Mouse (Mus musculus) heart, adult 18-20 months (tissue): Measurements from ENCODE around the gene Gramd1b. TPM values are rescaled to one million over a fixed set of nuclear protein-coding genes. Genes with fewer than 3 reads are reported as not detected.

Source experiments
- DNase-seq, 2 experiments: peaks; one replicate each; pipeline ENCODE4 v3.0.0; 2021 to 2022; ENCODE audit warnings: mixed read lengths in 1 of 2
- total RNA-seq, 2 experiments: library from RNA; stranded (reverse); gene quantifications; 2 replicates each; pipeline ENCODE4 v1.2.3; 2021

Gramd1b gene
- total RNA-seq, 2 experiments from 2014 or later: 14.7 to 16.7 TPM

- no peak for DNase-seq
Observed at GRCm38 (mm10) chr9:40334617-40335016, 196.6 kb downstream of the Gramd1b start.

DNA sequence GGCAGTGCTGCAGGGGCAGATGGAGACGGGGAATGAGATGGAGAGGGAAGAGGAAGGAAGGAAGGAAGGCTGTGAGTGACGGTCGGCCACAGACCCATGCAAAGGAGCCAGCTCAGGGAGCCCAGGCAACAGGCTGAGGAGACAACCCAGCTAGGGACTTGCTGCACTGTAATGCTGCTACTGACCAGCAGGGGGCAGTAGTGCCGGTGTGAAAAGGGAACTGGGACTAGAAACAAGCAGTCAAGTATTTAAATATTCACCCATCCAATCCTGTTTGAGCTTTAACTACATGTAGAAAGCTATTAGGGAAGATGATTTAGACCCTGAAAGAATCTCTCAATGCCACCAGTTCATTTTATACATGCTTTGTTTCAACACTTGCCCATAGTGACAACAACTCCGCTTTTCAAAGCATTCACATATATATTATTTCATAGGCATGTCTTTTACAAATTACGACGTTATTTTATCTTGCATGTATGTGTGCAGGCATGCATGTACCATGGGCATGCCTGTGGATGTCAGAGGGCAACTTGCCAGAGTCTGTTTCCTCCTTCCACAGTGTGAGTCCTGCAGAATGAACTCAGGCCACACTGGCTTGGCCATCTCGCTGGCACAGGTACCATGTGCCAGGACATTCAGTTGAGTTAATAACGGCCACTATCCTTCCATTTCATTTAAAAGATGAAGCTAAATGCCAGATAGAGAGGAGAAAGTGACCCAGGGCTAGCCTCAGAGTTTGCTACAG lies 197.4 kb downstream of the Gramd1b start:
- peak; percentile 64 to 87 for DNase-seq

DNA sequence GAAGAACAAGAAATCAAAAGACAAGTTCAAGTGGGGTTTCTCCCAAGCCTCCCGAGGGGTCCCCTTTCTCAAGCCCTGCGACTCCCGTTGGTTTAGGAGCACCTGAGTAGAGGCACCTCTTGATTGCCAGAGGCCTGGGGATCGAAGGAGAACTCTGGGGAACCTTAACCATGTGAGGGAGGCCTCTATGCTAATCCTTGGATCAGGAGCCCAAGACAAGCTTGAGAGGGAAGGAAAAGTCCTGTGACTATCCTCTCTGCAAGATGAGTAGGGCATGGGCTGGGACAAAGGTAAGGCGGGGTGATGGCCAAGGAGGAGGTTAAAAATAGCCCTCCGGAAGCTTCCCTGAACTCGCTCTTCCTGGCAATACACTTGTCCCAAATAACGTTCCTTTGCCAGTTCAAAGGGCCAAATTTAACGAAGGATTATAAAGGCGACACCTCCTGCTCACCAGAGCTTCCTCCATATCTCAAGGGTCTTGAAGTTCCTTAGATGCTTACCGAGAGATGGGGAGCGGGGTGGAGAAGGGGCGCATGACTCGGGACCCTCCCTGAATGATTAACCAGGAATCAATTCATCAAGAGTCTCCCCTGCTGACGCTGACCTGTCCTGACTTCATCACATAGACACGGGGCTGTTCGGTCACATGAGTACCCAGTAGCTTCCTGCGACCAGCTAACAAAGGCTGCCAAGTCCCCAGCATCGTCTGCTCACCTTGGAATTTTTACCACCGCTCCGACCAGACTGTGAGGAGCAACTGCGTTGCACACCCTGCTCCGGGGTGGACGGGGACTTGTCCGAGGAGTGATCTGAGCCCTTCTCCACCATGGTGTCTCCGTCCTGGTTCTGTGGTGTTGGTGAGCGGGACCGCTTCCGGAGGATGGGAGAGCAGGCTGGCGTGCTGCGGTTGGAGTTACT lies 198.2 kb downstream of the Gramd1b start:
- peak in 1 of 2 experiments; percentile 16 for DNase-seq

DNA sequence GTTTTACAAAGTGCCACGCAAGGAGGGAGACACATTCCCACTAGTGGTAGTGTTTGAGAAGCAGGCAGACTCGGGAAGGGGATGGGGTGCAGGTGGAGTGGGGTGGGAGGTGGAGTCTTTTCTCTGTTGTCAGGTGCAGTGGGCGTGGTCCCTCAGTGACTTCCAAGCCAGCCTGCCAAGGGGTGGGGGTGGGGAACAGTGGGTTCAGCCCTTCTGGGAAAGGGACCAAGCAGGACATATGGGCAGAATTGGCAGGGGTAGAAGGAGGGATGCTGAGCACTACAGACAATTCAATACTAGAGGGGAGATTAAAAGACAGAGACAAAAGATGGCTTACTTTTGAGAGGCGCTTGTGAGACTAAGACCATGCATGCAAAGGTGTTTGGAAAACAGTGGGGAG lies 198.9 kb downstream of the Gramd1b start:
- DNase-seq: no peak

DNA sequence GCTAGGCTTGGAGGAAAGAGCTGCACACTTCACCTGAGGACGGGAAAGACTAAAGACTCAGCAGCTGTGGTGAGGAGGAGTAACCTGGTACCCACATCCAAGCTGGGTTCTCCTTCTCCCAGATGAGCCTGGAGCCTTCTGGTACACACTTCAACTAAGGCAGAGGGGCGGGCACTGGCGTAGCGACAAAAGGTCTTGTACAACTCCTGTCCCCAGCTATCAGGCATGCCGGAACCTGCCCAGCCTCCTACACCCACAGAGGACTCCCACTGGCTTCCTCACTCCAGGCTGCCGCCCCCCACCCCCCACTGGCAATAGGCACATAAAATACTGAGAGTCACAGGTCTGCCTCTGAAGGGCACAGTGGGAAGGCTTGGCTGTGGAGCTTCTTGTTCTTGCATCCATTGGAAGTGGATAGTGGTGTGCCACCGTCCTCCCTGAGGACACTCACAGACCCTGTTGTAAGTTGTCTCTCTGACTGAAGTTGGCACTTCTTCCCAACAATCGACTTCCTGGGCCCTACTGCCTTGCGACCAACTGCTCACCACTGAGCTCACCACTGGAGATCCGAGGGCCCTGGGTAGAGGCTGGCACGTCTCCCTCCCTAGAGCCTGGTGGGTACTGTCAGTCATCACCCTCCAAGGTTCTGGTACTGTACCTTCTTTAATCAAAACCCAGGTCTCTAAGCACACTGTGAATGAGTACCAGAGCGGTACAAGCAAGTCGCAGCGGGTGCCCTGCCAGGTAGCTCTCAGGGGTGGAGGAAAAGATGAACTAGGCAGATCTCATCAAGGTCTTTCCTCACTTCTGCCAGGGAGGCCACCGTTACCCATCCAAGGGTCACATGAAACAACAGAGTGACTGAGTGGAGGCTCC lies 199.5 kb downstream of the Gramd1b start:
- no peak for DNase-seq

DNA sequence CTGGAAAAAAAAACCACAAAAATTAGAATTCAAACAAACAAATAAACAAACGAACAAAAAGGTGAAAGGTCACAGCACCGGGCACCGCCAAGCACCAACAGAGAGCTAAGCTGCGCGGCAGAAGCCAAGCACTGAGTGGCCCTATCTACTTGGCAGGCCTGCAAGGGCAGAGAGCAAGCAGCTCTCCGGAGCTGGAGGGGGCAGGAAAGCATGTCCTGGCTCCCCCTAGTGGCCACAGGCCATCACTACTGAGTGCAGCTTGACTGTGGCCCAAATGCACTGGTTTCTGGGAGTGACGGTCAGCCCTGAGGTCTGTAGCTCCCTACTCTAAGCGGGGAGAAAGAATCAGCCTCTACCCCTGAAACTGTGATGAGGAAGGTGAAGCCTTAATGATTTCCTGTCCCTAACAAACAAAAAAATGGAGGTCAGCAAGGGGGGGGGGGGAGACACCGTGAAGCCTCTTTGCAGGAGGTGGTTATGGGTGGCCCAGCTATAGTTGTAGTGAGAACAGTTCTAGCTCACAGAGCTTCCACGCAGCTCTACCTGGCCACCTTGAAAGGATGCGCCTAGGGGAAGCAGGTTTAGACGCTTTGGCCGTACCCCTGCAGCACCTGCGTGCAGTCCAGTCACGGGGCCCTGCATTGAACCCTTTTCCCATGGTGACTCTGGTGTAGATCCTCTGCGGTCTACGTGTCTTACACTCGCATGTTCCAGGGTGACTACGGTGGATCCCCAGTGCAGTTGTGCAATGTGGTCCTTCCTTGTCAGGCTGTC lies 200.4 kb downstream of the Gramd1b start:
- peak; percentile 94 to 95 for DNase-seq

GRCm38 (mm10) chr9:40326260-40326915 lies 204.8 kb downstream of the Gramd1b start:
- DNase-seq: no peak

GRCm38 (mm10) chr9:40324826-40325225 lies 206.4 kb downstream of the Gramd1b start:
- no peak for DNase-seq

GRCm38 (mm10) chr9:40324232-40324792 lies 206.9 kb downstream of the Gramd1b start:
- no peak for DNase-seq

- DNase-seq: no peak
Observed at GRCm38 (mm10) chr9:40323773-40324172, 207.4 kb downstream of the Gramd1b start.

DNA sequence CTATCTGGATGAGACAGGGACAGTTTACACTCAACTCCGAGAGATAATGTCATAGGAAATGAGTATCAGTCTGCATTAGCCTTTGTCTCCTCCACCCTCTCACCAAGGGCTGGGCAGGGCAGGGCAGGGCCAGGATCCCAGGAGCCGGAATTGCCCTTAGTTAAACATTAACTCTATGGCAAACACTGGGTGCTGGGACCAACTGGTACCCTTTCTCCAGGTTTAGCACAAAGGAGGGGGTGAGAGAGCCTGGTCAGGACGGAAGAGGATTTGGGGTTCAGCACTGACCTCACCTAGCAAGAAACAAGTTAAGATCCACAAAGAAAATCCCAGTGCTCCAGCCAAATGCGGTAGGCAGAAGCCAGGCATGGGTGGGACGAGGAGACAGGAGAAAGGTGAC lies 208.0 kb downstream of the Gramd1b start:
- DNase-seq: no peak

DNA sequence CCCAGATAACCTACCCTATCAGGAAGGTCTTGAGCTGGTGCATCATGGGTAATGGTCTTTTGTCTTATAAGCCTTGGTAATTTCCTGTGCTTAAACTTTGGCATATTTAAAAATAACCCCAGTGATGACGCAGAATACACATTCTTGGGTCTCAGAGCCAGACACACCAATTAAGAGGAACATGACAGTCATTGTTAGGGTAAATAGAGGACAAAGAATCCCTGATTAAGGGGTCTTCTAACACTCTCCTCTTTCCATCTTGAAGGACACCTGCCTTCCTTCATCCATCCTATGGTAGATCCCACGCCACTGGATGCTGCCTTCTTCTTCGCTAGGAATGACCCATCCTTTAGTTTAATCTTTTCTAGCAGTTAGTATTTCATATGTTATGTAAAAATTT lies 208.8 kb downstream of the Gramd1b start:
- DNase-seq: no peak

GRCm38 (mm10) chr9:40321668-40322003 lies 209.5 kb downstream of the Gramd1b start:
- DNase-seq: no peak

GRCm38 (mm10) chr9:40320879-40321667 lies 210.1 kb downstream of the Gramd1b start:
- peak; percentile 89 to 96 for DNase-seq

DNA sequence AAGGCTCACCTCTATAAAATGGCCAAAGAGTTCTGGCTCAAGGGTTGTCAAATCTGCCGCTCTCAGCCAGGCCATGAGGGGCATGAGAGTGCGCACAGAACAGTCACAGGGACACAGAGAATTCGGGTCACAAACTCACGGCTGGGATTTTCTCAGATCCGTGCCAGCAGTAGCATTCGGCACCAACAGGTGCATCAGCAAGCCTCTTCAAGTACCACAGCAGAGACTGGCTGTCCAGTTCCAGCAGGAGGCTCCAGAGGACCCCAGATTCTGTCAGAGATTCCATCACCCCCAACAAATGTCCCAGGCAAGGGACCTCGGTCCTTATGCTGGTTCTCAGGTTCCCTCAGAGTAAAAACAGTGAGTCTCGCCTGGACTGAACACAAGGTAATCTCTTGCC lies 210.8 kb downstream of the Gramd1b start:
- DNase-seq: no peak

DNA sequence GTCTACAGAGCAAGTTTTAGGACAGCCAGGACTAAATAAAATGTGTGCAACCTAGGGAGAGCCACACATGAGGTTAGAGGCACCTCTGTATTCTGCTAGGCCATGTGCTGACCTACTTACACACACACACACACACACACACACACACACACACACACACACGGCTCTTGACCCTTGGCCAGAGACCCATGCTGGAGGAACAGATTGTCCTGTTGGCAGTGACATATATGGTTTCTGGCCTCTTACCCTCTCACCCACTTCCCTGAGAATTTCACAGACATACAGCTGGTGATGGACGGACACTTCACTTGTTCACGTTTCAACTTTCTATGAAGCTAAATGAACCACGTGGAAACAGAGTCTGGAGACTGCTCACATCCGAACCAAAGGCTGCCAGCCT lies 212.4 kb downstream of the Gramd1b start:
- peak; percentile 38 to 45 for DNase-seq

GRCm38 (mm10) chr9:40317735-40318134 lies 213.4 kb downstream of the Gramd1b start:
- DNase-seq: peak in 1 of 2 experiments; percentile 44

GRCm38 (mm10) chr9:40316865-40317660 lies 214.1 kb downstream of the Gramd1b start:
- peak; percentile 74 to 80 for DNase-seq

DNA sequence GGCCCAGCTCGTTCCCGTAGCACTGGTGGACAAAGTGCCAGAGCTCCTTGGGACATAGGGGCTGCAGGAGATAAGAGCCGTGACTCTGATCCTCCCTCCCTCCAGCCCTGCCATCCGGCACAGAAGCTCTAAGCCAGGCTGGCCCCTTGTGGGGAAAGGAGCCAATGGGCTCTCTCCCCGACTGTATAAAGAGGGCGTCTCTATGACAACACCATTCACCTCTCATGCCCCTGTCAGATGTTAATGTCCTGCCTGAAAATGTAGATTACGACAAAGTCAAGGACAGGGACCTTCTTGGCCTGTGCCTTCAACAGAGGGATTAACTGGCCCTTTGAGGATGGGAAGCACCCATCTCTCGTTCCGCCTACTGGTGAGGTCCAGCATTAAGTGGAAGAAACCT lies 219.4 kb downstream of the Gramd1b start:
- no peak for DNase-seq
